Mouse (Mus musculus): ENCODE measurements around the gene Npas2. TPM values are rescaled to one million over a fixed set of nuclear protein-coding genes. Genes with fewer than 3 reads are reported as not detected.

Gene Npas2
- polyA plus RNA-seq (2011; ENCODE audit: insufficient read depth, insufficient read length, low read depth, missing spikeins), result 0.52 and 0.75 TPM in 2 replicates

DNA sequence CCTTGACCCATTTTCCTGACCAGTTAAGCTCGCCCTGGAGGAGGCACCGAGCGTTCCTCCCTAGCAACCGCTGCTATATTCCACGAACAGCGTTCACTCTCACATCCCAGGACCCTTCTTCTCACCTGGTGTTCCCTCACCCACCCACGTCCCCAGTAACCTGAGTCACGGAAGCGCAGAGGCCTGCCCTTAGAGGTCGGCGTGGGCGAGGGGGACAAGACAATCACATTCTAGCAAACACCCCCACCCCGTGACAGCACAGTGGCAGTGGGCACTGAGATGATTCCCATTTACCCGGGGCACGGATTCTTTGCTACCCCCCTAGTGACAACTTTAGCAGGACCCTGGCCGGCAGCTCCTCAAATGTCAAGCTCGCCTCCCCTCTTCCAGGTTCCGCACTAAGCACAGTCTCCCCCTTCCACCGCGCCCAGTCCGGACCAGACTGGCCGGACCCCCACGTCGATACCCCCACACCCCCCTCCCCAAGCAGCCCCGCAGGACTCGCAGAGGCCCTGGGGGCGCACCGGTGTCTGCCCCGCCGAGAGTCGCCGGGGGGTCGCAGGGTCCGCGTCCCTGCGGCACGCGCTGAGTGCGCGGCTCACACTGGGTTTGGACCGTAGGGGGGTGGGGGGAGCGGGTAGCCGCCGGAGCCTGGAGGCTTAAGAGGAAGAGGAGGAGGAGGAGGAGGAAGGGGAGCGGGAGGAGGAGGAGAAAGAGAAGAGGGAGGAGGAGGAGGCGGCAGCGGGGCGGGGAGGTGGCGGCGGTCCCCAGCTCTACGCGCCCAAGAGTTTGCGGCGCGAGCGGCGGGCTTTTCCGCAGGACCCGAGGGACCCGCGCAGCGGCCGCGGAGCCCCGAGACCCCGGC is at the start of gene Npas2:
TSS of gene Npas2 (plus strand) at position 735 of the 865 bp plus-strand sequence.
- TF ChIP-seq CTCF (IDR thresholded peaks at IDR 0.05; ENCODE audit: low read depth, low read length) (no peak), POLR2A (IDR thresholded peaks at IDR 0.05; ENCODE audit: insufficient read depth, low read length) (no peak), EP300 (IDR thresholded peaks at IDR 0.05; ENCODE audit: insufficient read depth, low read depth, low read length) (no peak)

GRCm38 (mm10) chr1:39156778-39157177 is 36.8 kb upstream of the Npas2 start:
- TF ChIP-seq CTCF (IDR thresholded peaks at IDR 0.05; ENCODE audit: low read depth, low read length), result no peak
- no peak for TF ChIP-seq POLR2A (IDR thresholded peaks at IDR 0.05; ENCODE audit: insufficient read depth, low read length)
- TF ChIP-seq EP300 (IDR thresholded peaks at IDR 0.05; ENCODE audit: insufficient read depth, low read depth, low read length), result no peak
- Histone ChIP-seq H3K9ac (ENCODE audit: low read depth, poor library complexity, severe bottlenecking) (no peak overlapping the region), H3K4me1 (ENCODE audit: control insufficient read depth, insufficient read depth, low read length) (no peaks in the 10 kb centered on the region), H3K27me3 (ENCODE audit: control insufficient read depth, insufficient read depth, low read length, poor library complexity, severe bottlenecking) (no peaks in the 10 kb centered on the region; the same call in 1 of the 2 replicates), H3K4me3 (ENCODE audit: low read depth, low read length) (no peak overlapping the region), H3K36me3 (ENCODE audit: control insufficient read depth, insufficient read depth, low read length, poor library complexity, severe bottlenecking) (no peaks in the 10 kb centered on the region), H3K27ac (ENCODE audit: insufficient read depth, low read length) (no peak overlapping the region), H3K9me3 (replicated peaks; ENCODE audit: control insufficient read depth, insufficient read depth, low read length, poor library complexity, severe bottlenecking) (no peaks in the 10 kb centered on the region)

More for the DNA sequence above, at the start of gene Npas2:
- Histone ChIP-seq H3K27me3 (ENCODE audit: control insufficient read depth, insufficient read depth, low read length, poor library complexity, severe bottlenecking) (peaks cover 22% of the 10 kb centered on the region), H3K27ac (ENCODE audit: insufficient read depth, low read length) (no peak within 1 kb of the TSS), H3K4me1 (ENCODE audit: control insufficient read depth, insufficient read depth, low read length) (no peaks in the 10 kb centered on the region), H3K36me3 (ENCODE audit: control insufficient read depth, insufficient read depth, low read length, poor library complexity, severe bottlenecking) (no peaks in the 10 kb centered on the region), H3K4me3 (ENCODE audit: low read depth, low read length) (peak within 1 kb of the TSS; percentile 73), H3K9ac (ENCODE audit: low read depth, poor library complexity, severe bottlenecking) (peak within 1 kb of the TSS; percentile 56), H3K9me3 (replicated peaks; ENCODE audit: control insufficient read depth, insufficient read depth, low read length, poor library complexity, severe bottlenecking) (no peaks in the 10 kb centered on the region)

DNA sequence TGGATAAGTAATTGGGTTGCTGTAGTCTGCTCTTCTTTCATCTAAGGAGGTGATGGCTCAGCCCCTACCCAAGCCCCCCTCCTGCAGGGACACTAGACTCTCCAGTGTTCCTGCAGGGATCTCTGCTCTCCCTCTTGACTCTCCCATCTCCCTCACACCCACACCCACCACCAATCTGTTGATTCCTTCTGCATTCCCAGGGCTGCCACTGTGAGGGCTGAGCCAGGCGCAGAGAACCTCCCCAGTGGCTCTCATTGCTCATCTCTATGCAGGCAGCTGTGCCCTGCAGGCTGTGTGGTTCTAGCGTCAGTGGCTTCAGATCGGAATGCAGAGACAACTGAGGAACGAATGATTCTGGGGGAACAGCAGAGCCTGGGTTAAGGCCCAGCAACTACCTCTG is 33.4 kb upstream of the Npas2 start:
- Histone ChIP-seq H3K36me3 (ENCODE audit: control insufficient read depth, insufficient read depth, low read length, poor library complexity, severe bottlenecking) (no peaks in the 10 kb centered on the region), H3K9me3 (replicated peaks; ENCODE audit: control insufficient read depth, insufficient read depth, low read length, poor library complexity, severe bottlenecking) (no peaks in the 10 kb centered on the region), H3K27ac (ENCODE audit: insufficient read depth, low read length) (no peak overlapping the region), H3K27me3 (ENCODE audit: control insufficient read depth, insufficient read depth, low read length, poor library complexity, severe bottlenecking) (no peaks in the 10 kb centered on the region; the same call in 1 of the 2 replicates), H3K4me1 (ENCODE audit: control insufficient read depth, insufficient read depth, low read length) (no peaks in the 10 kb centered on the region), H3K4me3 (ENCODE audit: low read depth, low read length) (no peak overlapping the region), H3K9ac (ENCODE audit: low read depth, poor library complexity, severe bottlenecking) (no peak overlapping the region)
- TF ChIP-seq POLR2A (IDR thresholded peaks at IDR 0.05; ENCODE audit: insufficient read depth, low read length) (no peak), CTCF (IDR thresholded peaks at IDR 0.05; ENCODE audit: low read depth, low read length) (no peak), EP300 (IDR thresholded peaks at IDR 0.05; ENCODE audit: insufficient read depth, low read depth, low read length) (no peak)

GRCm38 (mm10) chr1:39163077-39163476 is 30.5 kb upstream of the Npas2 start:
- TF ChIP-seq POLR2A (IDR thresholded peaks at IDR 0.05; ENCODE audit: insufficient read depth, low read length), result no peak
- no peak for TF ChIP-seq CTCF (IDR thresholded peaks at IDR 0.05; ENCODE audit: low read depth, low read length)
- TF ChIP-seq EP300 (IDR thresholded peaks at IDR 0.05; ENCODE audit: insufficient read depth, low read depth, low read length), result no peak
- H3K27ac ChIP-seq (ENCODE audit: insufficient read depth, low read length), result no peak overlapping the region
- no peaks in the 10 kb centered on the region for H3K36me3 ChIP-seq (ENCODE audit: control insufficient read depth, insufficient read depth, low read length, poor library complexity, severe bottlenecking)
- H3K9ac ChIP-seq (ENCODE audit: low read depth, poor library complexity, severe bottlenecking), result no peak overlapping the region
- H3K4me1 ChIP-seq (ENCODE audit: control insufficient read depth, insufficient read depth, low read length), result no peaks in the 10 kb centered on the region
- no peaks in the 10 kb centered on the region; the same call in 1 of the 2 replicates for H3K27me3 ChIP-seq (ENCODE audit: control insufficient read depth, insufficient read depth, low read length, poor library complexity, severe bottlenecking)
- no peak overlapping the region for H3K4me3 ChIP-seq (ENCODE audit: low read depth, low read length)
- no peaks in the 10 kb centered on the region for H3K9me3 ChIP-seq (replicated peaks; ENCODE audit: control insufficient read depth, insufficient read depth, low read length, poor library complexity, severe bottlenecking)

DNA sequence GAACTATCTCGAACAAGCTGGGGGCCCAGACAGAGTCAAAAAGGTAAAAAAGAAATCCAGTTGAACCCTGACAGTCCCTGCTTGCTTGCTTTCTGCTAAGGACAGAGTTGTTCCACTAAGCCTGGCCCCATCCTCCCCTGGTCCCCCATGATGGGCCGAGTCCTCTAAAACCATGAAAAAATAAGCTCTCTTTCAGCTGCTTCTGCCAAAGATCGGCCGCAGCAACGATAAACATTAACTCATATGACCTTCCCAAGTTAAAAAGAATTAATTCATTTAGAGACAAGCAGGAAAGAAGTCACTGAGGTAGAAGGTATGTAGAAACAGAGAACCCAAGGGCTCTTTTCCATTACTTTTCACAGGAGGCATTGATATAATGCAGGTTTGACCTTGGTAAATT is 16.8 kb upstream of the Npas2 start:
- Histone ChIP-seq H3K9ac (ENCODE audit: low read depth, poor library complexity, severe bottlenecking) (no peak overlapping the region), H3K27me3 (ENCODE audit: control insufficient read depth, insufficient read depth, low read length, poor library complexity, severe bottlenecking) (no peaks in the 10 kb centered on the region), H3K36me3 (ENCODE audit: control insufficient read depth, insufficient read depth, low read length, poor library complexity, severe bottlenecking) (no peaks in the 10 kb centered on the region), H3K27ac (ENCODE audit: insufficient read depth, low read length) (no peak overlapping the region), H3K4me1 (ENCODE audit: control insufficient read depth, insufficient read depth, low read length) (no peaks in the 10 kb centered on the region), H3K9me3 (replicated peaks; ENCODE audit: control insufficient read depth, insufficient read depth, low read length, poor library complexity, severe bottlenecking) (peaks cover 4% of the 10 kb centered on the region), H3K4me3 (ENCODE audit: low read depth, low read length) (no peak overlapping the region)
- TF ChIP-seq POLR2A (IDR thresholded peaks at IDR 0.05; ENCODE audit: insufficient read depth, low read length) (no peak), CTCF (IDR thresholded peaks at IDR 0.05; ENCODE audit: low read depth, low read length) (no peak), EP300 (IDR thresholded peaks at IDR 0.05; ENCODE audit: insufficient read depth, low read depth, low read length) (no peak)

GRCm38 (mm10) chr1:39177211-39177610 is 16.3 kb upstream of the Npas2 start:
- no peaks in the 10 kb centered on the region for H3K4me1 ChIP-seq (ENCODE audit: control insufficient read depth, insufficient read depth, low read length)
- no peak overlapping the region for H3K27ac ChIP-seq (ENCODE audit: insufficient read depth, low read length)
- H3K27me3 ChIP-seq (ENCODE audit: control insufficient read depth, insufficient read depth, low read length, poor library complexity, severe bottlenecking), result no peaks in the 10 kb centered on the region
- no peak overlapping the region for H3K4me3 ChIP-seq (ENCODE audit: low read depth, low read length)
- TF ChIP-seq EP300 (IDR thresholded peaks at IDR 0.05; ENCODE audit: insufficient read depth, low read depth, low read length), result no peak
- no peak for TF ChIP-seq POLR2A (IDR thresholded peaks at IDR 0.05; ENCODE audit: insufficient read depth, low read length)
- no peak for TF ChIP-seq CTCF (IDR thresholded peaks at IDR 0.05; ENCODE audit: low read depth, low read length)
- H3K9ac ChIP-seq (ENCODE audit: low read depth, poor library complexity, severe bottlenecking), result no peak overlapping the region
- H3K36me3 ChIP-seq (ENCODE audit: control insufficient read depth, insufficient read depth, low read length, poor library complexity, severe bottlenecking), result no peaks in the 10 kb centered on the region
- peaks cover 4% of the 10 kb centered on the region for H3K9me3 ChIP-seq (replicated peaks; ENCODE audit: control insufficient read depth, insufficient read depth, low read length, poor library complexity, severe bottlenecking)

All from ES-Bruce4 (cell line).